Mouse (Mus musculus): ENCODE results near the gene Mmgt1.

The Mmgt1 gene

GRCm38 (mm10) chrX:56597887-56598640 is at the start of gene Mmgt1:
TSS of gene Mmgt1 (minus strand) at chrX:56598069.
- peak; percentile 78 for DNase-seq (ENCODE audit: low spot score)

- no peak for DNase-seq (ENCODE audit: low spot score)
These were observed 42.2 kb upstream of the Mmgt1 start for GRCm38 (mm10) chrX:56640066-56640465.

GRCm38 (mm10) chrX:56636185-56636584 is 38.3 kb upstream of the Mmgt1 start:
- no peak for DNase-seq (ENCODE audit: low spot score)

- no peak for DNase-seq (ENCODE audit: low spot score)
These were observed 17.4 kb upstream of the Mmgt1 start for GRCm38 (mm10) chrX:56615236-56615635.

- no peak for DNase-seq (ENCODE audit: low spot score)
These were observed 12.4 kb upstream of the Mmgt1 start for GRCm38 (mm10) chrX:56610318-56610694.

- peak; percentile 62 for DNase-seq (ENCODE audit: low spot score)
These were observed 11.9 kb upstream of the Mmgt1 start, which contains the start of gene Slc9a6 for GRCm38 (mm10) chrX:56609623-56610317. TSS of gene Slc9a6 (plus strand) at chrX:56609757.

- no peak for DNase-seq (ENCODE audit: low spot score)
These were observed 11.4 kb upstream of the Mmgt1 start for GRCm38 (mm10) chrX:56609285-56609622.

- DNase-seq (ENCODE audit: low spot score), result no peak
These were observed 9.3 kb upstream of the Mmgt1 start for GRCm38 (mm10) chrX:56607032-56607710.

GRCm38 (mm10) chrX:56606536-56606935 is 8.7 kb upstream of the Mmgt1 start:
- DNase-seq (ENCODE audit: low spot score), result no peak

- peak; percentile 7 for DNase-seq (ENCODE audit: low spot score)
These were observed 516 bp downstream of the Mmgt1 start for GRCm38 (mm10) chrX:56597219-56597886.

GRCm38 (mm10) chrX:56578200-56578599 is 19.7 kb downstream of the Mmgt1 start:
- no peak for DNase-seq (ENCODE audit: low spot score)

GRCm38 (mm10) chrX:56572465-56572864 is 25.4 kb downstream of the Mmgt1 start:
- DNase-seq (ENCODE audit: low spot score), result no peak

- DNase-seq (ENCODE audit: low spot score), result no peak
These were observed 44.3 kb downstream of the Mmgt1 start for GRCm38 (mm10) chrX:56553584-56553983.

GRCm38 (mm10) chrX:56549506-56549905 is 48.4 kb downstream of the Mmgt1 start, which contains the start of gene Gm648:
TSS of gene Gm648 (minus strand) at chrX:56549606.
- no peak for DNase-seq (ENCODE audit: low spot score)

GRCm38 (mm10) chrX:56537162-56537561 is 60.7 kb downstream of the Mmgt1 start:
- DNase-seq (ENCODE audit: low spot score), result no peak
